Comparison of ENCODE assay signal across 13 mouse cellular contexts in genomic region chr11:49763555-49763954, GRCm38 (mm10). TPM values are rescaled to one million over a fixed set of nuclear protein-coding genes. Genes with fewer than 3 reads are reported as not detected.
A peak's percentile ranks its signal among the peaks of the same experiment; 100 is the strongest.
DNase-seq lines count a peak whose midpoint lies in the region; ATAC-seq and TF ChIP-seq lines count a peak whose summit lies in the region.
"Had no signal": no experiment of that assay in that cellular context is flagged by ENCODE, and none has a peak within 500 bp of the region (broad histone marks: within the 10 kb centered on the region; RNA-seq: fewer than 3 reads in every experiment).

No protein-coding gene starts in this region.

- peak overlapping the region; percentile 29; the same call in 1 of the 2 replicates for H3K27ac ChIP-seq in intestine, embryonic 15.5 days
- H3K27ac ChIP-seq in intestine, postnatal 0 days (ENCODE audit: low read depth, low read length) = no peak overlapping the region
- peak overlapping the region; percentile 53; the same call in 1 of the 2 replicates for H3K27ac ChIP-seq in embryonic facial prominence, embryonic 11.5 days (replicated peaks; ENCODE audit: low read depth, low read length)
- peak overlapping the region; percentile 85 for H3K27ac ChIP-seq in limb, embryonic 14.5 days (replicated peaks; ENCODE audit: low read depth, low read length)

- no peak overlapping the region for H3K9ac ChIP-seq in intestine, embryonic 15.5 days
- H3K9ac ChIP-seq in intestine, postnatal 0 days (ENCODE audit: low read depth, low read length) = no peak overlapping the region
- H3K9ac ChIP-seq in embryonic facial prominence, embryonic 11.5 days (replicated peaks; ENCODE audit: low read length) = no peak overlapping the region
- H3K9ac ChIP-seq in limb, embryonic 14.5 days (ENCODE audit: low read depth, low read length, severe bottlenecking) = no peak overlapping the region
- H3K9ac ChIP-seq: forebrain, embryonic 12.5 days had no signal

- peak; percentile 30 for DNase-seq in ZHBTc4 (ENCODE audit: low read depth, low spot score)
- peak; percentile 66 for DNase-seq in embryonic facial prominence, embryonic 11.5 days (ENCODE audit: low spot score)
- peak; percentile 31 for DNase-seq in limb, embryonic 14.5 days (ENCODE audit: low spot score)
- no peak for DNase-seq in adrenal gland, adult 2 months
- DNase-seq in left cerebral cortex, postnatal 4 days = no peak
- DNase-seq: cerebellum, postnatal 36 days; heart, adult 2 months; thymus, postnatal 36 days had no signal

- no peak for ATAC-seq in intestine, embryonic 15.5 days
- ATAC-seq in intestine, postnatal 0 days = no peak
- ATAC-seq in embryonic facial prominence, embryonic 11.5 days (replicated peaks; ENCODE audit: insufficient number of reproducible peaks, low FRiP score, low TSS enrichment, low read depth) = peak; percentile 68; the same call in 1 of the 2 replicates
- peak; percentile 49 for ATAC-seq in limb, embryonic 14.5 days (ENCODE audit: low FRiP score, low read depth)
- ATAC-seq: inflammation-experienced regulatory T-cells, adult 6 months had no signal

- H3K4me3 ChIP-seq in intestine, embryonic 15.5 days (replicated peaks) = no peak overlapping the region
- no peak overlapping the region for H3K4me3 ChIP-seq in intestine, postnatal 0 days (ENCODE audit: low read depth, low read length)
- H3K4me3 ChIP-seq in embryonic facial prominence, embryonic 11.5 days (ENCODE audit: low read depth, low read length) = no peak overlapping the region
- no peak overlapping the region for H3K4me3 ChIP-seq in limb, embryonic 14.5 days (replicated peaks; ENCODE audit: low read length)
- H3K4me3 ChIP-seq: forebrain, embryonic 12.5 days; heart, adult 2 months had no signal

- H3K36me3 ChIP-seq in intestine, embryonic 15.5 days = no peaks in the 10 kb centered on the region
- H3K36me3 ChIP-seq in intestine, postnatal 0 days (ENCODE audit: control insufficient read depth, insufficient read depth) = no peaks in the 10 kb centered on the region
- no peaks in the 10 kb centered on the region for H3K36me3 ChIP-seq in embryonic facial prominence, embryonic 11.5 days (replicated peaks; ENCODE audit: control insufficient read depth, insufficient read depth, low read depth, low read length)
- H3K36me3 ChIP-seq in limb, embryonic 14.5 days (ENCODE audit: control insufficient read depth, insufficient read depth, low read length) = no peaks in the 10 kb centered on the region
- H3K36me3 ChIP-seq: forebrain, embryonic 12.5 days had no signal

- H3K9me3 ChIP-seq in intestine, embryonic 15.5 days = no peaks in the 10 kb centered on the region
- no peaks in the 10 kb centered on the region for H3K9me3 ChIP-seq in intestine, postnatal 0 days (ENCODE audit: control insufficient read depth)
- no peaks in the 10 kb centered on the region for H3K9me3 ChIP-seq in embryonic facial prominence, embryonic 11.5 days (replicated peaks; ENCODE audit: control insufficient read depth, low read length)
- H3K9me3 ChIP-seq in limb, embryonic 14.5 days (ENCODE audit: control insufficient read depth, low read length) = no peaks in the 10 kb centered on the region
- H3K9me3 ChIP-seq: forebrain, embryonic 12.5 days had no signal

- no peak for TF ChIP-seq CTCF in intestine, postnatal 0 days (IDR thresholded peaks at IDR 0.05; ENCODE audit: low read depth)

- H3K4me1 ChIP-seq in intestine, embryonic 15.5 days (replicated peaks) = peaks cover 5% of the 10 kb centered on the region; the same call in 1 of the 2 replicates
- no peaks in the 10 kb centered on the region for H3K4me1 ChIP-seq in intestine, postnatal 0 days (replicated peaks; ENCODE audit: control insufficient read depth, insufficient read depth, low read length)
- no peaks in the 10 kb centered on the region for H3K4me1 ChIP-seq in embryonic facial prominence, embryonic 11.5 days (ENCODE audit: control insufficient read depth, insufficient read depth, low read length)
- H3K4me1 ChIP-seq in limb, embryonic 14.5 days (ENCODE audit: control insufficient read depth, insufficient read depth, low read length) = peaks cover 30% of the 10 kb centered on the region

- H3K4me2 ChIP-seq in intestine, embryonic 15.5 days (replicated peaks) = no peak overlapping the region
- no peak overlapping the region for H3K4me2 ChIP-seq in intestine, postnatal 0 days (replicated peaks; ENCODE audit: low read depth)
- H3K4me2 ChIP-seq in embryonic facial prominence, embryonic 11.5 days (ENCODE audit: low read depth, low read length) = no peak overlapping the region
- H3K4me2 ChIP-seq in limb, embryonic 14.5 days (replicated peaks; ENCODE audit: low read depth, low read length, severe bottlenecking) = no peak overlapping the region
- H3K4me2 ChIP-seq: forebrain, embryonic 12.5 days; liver, embryonic 11.5 days had no signal

- intact Hi-C loops in left cerebral cortex, postnatal 4 days (cut with DNase I) = no loop called here

- H3K27me3 ChIP-seq in intestine, embryonic 15.5 days (replicated peaks) = no peaks in the 10 kb centered on the region
- no peaks in the 10 kb centered on the region for H3K27me3 ChIP-seq in intestine, postnatal 0 days (replicated peaks; ENCODE audit: control insufficient read depth, insufficient read depth, low read length)
- H3K27me3 ChIP-seq in embryonic facial prominence, embryonic 11.5 days (ENCODE audit: control insufficient read depth, insufficient read depth, low read length) = no peaks in the 10 kb centered on the region
- no peaks in the 10 kb centered on the region for H3K27me3 ChIP-seq in limb, embryonic 14.5 days (ENCODE audit: control insufficient read depth, insufficient read depth, low read length)
- H3K27me3 ChIP-seq: forebrain, embryonic 12.5 days had no signal

- no peak for TF ChIP-seq POLR2A in limb, embryonic 14.5 days (IDR thresholded peaks at IDR 0.05; ENCODE audit: borderline replicate concordance, extremely low read depth, insufficient read depth, insufficient read length)

RNA-seq across cellular contexts. Expression of gene Gfpt2, which starts 30.4 kb away (rescaled TPM):
- polyA plus RNA-seq in intestine, embryonic 15.5 days (2015; fragmentation: Nextera tagmentation; extraction: Ambion mirVana) = 6.5 and 6.7 TPM in 2 replicates
- polyA plus RNA-seq in intestine, postnatal 0 days (2015; fragmentation: Nextera tagmentation; extraction: Ambion mirVana) = 1.7 and 2.8 TPM in 2 replicates
- polyA plus RNA-seq in embryonic facial prominence, embryonic 11.5 days (2014; fragmentation: Nextera tagmentation; extraction: Ambion mirVana) = 26.1 and 28.1 TPM in 2 replicates
- 27.4 and 31.1 TPM in 2 replicates for polyA plus RNA-seq in limb, embryonic 14.5 days (2012; rRNA removed)
- polyA plus RNA-seq in limb, embryonic 14.5 days (2014; fragmentation: Nextera tagmentation; extraction: Ambion mirVana) = 24.8 and 27.7 TPM in 2 replicates
- 1 to 10 TPM; 6.4 to 8.0 TPM for total RNA-seq in adrenal gland, adult 2 months (2021)
- 2.3 TPM in 2 replicates for polyA plus RNA-seq in adrenal gland, adult 2 months (2012; rRNA removed)
- total RNA-seq in left cerebral cortex, postnatal 4 days (2021) = 10 to 100 TPM; 13.0 to 13.7 TPM

RNA-seq across cellular contexts. Expression of gene Cnot6, which starts 51.0 kb away (rescaled TPM):
- 42.3 and 47.5 TPM in 2 replicates for polyA plus RNA-seq in intestine, embryonic 15.5 days (2015; fragmentation: Nextera tagmentation; extraction: Ambion mirVana)
- polyA plus RNA-seq in intestine, postnatal 0 days (2015; fragmentation: Nextera tagmentation; extraction: Ambion mirVana) = 27.2 and 31.3 TPM in 2 replicates
- 49.9 and 56.5 TPM in 2 replicates for polyA plus RNA-seq in embryonic facial prominence, embryonic 11.5 days (2014; fragmentation: Nextera tagmentation; extraction: Ambion mirVana)
- 65.2 and 68.1 TPM in 2 replicates for polyA plus RNA-seq in limb, embryonic 14.5 days (2012; rRNA removed)
- polyA plus RNA-seq in limb, embryonic 14.5 days (2014; fragmentation: Nextera tagmentation; extraction: Ambion mirVana) = 57.0 and 59.7 TPM in 2 replicates
- 10 to 100 TPM; 36.6 to 38.2 TPM for total RNA-seq in adrenal gland, adult 2 months (2021)
- polyA plus RNA-seq in adrenal gland, adult 2 months (2012; rRNA removed) = 2.5 and 2.6 TPM in 2 replicates
- total RNA-seq in left cerebral cortex, postnatal 4 days (2021) = 10 to 100 TPM; 86.2 to 89.2 TPM

Comparison
In these comparisons a context has a peak if more than half of its experiments do, and no peak if none do; other contexts are left out.
1. ATAC-seq: peak in embryonic facial prominence, embryonic 11.5 days (single experiment) and limb, embryonic 14.5 days (single experiment); none in intestine, embryonic 15.5 days (single experiment) and intestine, postnatal 0 days (single experiment).
2. DNase-seq: peak in ZHBTc4 (single experiment), embryonic facial prominence, embryonic 11.5 days (single experiment) and limb, embryonic 14.5 days (single experiment); none in adrenal gland, adult 2 months (single experiment) and left cerebral cortex, postnatal 4 days (single experiment).